Mouse (Mus musculus): ENCODE measurements at regions not wholly inside any gene's neighbourhood (a gene's known extent, or its start where the extent isn't known, plus 50 kb on each side); places are given as distances from the start of the nearest gene placed in this dataset.

GRCm38 (mm10) chr12:92120164-92120815 lies 271.3 kb upstream of the Sel1l start:
- Histone ChIP-seq H3K4me1 (ENCODE audit: control insufficient read depth in 2 of 2, insufficient read depth in 2 of 2, low read length in 2 of 2) (no peaks in the 10 kb centered on the region), H3K4me3 (ENCODE audit: control insufficient read depth in 1 of 2, insufficient read depth in 1 of 2, low read depth in 1 of 2, low read length in 2 of 2) (no peak overlapping the region), H3K36me3 (ENCODE audit: control insufficient read depth, insufficient read depth, low read length) (no peaks in the 10 kb centered on the region), H3K9me3 (ENCODE audit: control insufficient read depth, low read length) (no peaks in the 10 kb centered on the region), H3K9ac (ENCODE audit: low read length) (no peak overlapping the region), H3K4me2 (ENCODE audit: low read length) (no peak overlapping the region), H3K27me3 (ENCODE audit: control insufficient read depth, insufficient read depth, low read length) (no peaks in the 10 kb centered on the region), H3K27ac (replicated peaks in 1 of 2; ENCODE audit: control insufficient read depth in 1 of 2, insufficient read depth in 1 of 2, low read depth in 2 of 2, low read length in 2 of 2) (no peak overlapping the region)
- whole genome bisulfite sequencing, result 62% methylated on average over 6 of the region's 6 CpGs
- ATAC-seq (ENCODE audit: insufficient number of reproducible peaks, insufficient read depth, low FRiP score, low read depth), result no peak

- Histone ChIP-seq H3K36me3 (ENCODE audit: control insufficient read depth, insufficient read depth, low read length) (no peaks in the 10 kb centered on the region), H3K9ac (ENCODE audit: low read length) (no peak overlapping the region), H3K4me1 (ENCODE audit: control insufficient read depth in 2 of 2, insufficient read depth in 2 of 2, low read length in 2 of 2) (no peaks in the 10 kb centered on the region), H3K9me3 (ENCODE audit: control insufficient read depth, low read length) (no peaks in the 10 kb centered on the region), H3K4me2 (ENCODE audit: low read length) (no peak overlapping the region), H3K4me3 (ENCODE audit: control insufficient read depth in 1 of 2, insufficient read depth in 1 of 2, low read depth in 1 of 2, low read length in 2 of 2) (no peak overlapping the region), H3K27me3 (ENCODE audit: control insufficient read depth, insufficient read depth, low read length) (no peaks in the 10 kb centered on the region), H3K27ac (replicated peaks in 1 of 2; ENCODE audit: control insufficient read depth in 1 of 2, insufficient read depth in 1 of 2, low read depth in 2 of 2, low read length in 2 of 2) (no peak overlapping the region)
- no peak for ATAC-seq (ENCODE audit: insufficient number of reproducible peaks, insufficient read depth, low FRiP score, low read depth)
- WGBS, result 74% methylated on average over 3 of the region's 3 CpGs
Observed at GRCm38 (mm10) chr12:92109615-92110014, 260.7 kb upstream of the Sel1l start.

GRCm38 (mm10) chr12:92100080-92100479 lies 251.1 kb upstream of the Sel1l start:
- H3K9me3 ChIP-seq (ENCODE audit: control insufficient read depth, low read length), result no peaks in the 10 kb centered on the region
- no peaks in the 10 kb centered on the region for H3K27me3 ChIP-seq (ENCODE audit: control insufficient read depth, insufficient read depth, low read length)

GRCm38 (mm10) chr12:92092794-92093365 lies 243.9 kb upstream of the Sel1l start:
- Histone ChIP-seq H3K4me2 (ENCODE audit: low read length) (no peak overlapping the region), H3K9ac (ENCODE audit: low read length) (no peak overlapping the region), H3K27ac (replicated peaks in 1 of 2; ENCODE audit: control insufficient read depth in 1 of 2, insufficient read depth in 1 of 2, low read depth in 2 of 2, low read length in 2 of 2) (no peak overlapping the region), H3K9me3 (ENCODE audit: control insufficient read depth, low read length) (no peaks in the 10 kb centered on the region), H3K36me3 (ENCODE audit: control insufficient read depth, insufficient read depth, low read length) (no peaks in the 10 kb centered on the region), H3K4me3 (ENCODE audit: control insufficient read depth in 1 of 2, insufficient read depth in 1 of 2, low read depth in 1 of 2, low read length in 2 of 2) (no peak overlapping the region), H3K4me1 (ENCODE audit: control insufficient read depth in 2 of 2, insufficient read depth in 2 of 2, low read length in 2 of 2) (no peaks in the 10 kb centered on the region), H3K27me3 (ENCODE audit: control insufficient read depth, insufficient read depth, low read length) (no peaks in the 10 kb centered on the region)
- WGBS, result 70% methylated on average over 10 of the region's 10 CpGs
- no peak for ATAC-seq (ENCODE audit: insufficient number of reproducible peaks, insufficient read depth, low FRiP score, low read depth)

More at GRCm38 (mm10) chr12:92100080-92100479, 251.1 kb upstream of the Sel1l start:
- H3K4me2 ChIP-seq (ENCODE audit: low read length), result no peak overlapping the region
- no peak overlapping the region for H3K27ac ChIP-seq (replicated peaks in 1 of 2; ENCODE audit: control insufficient read depth in 1 of 2, insufficient read depth in 1 of 2, low read depth in 2 of 2, low read length in 2 of 2)
- H3K36me3 ChIP-seq (ENCODE audit: control insufficient read depth, insufficient read depth, low read length), result no peaks in the 10 kb centered on the region
- H3K9ac ChIP-seq (ENCODE audit: low read length), result no peak overlapping the region
- H3K4me1 ChIP-seq (ENCODE audit: control insufficient read depth in 2 of 2, insufficient read depth in 2 of 2, low read length in 2 of 2), result no peaks in the 10 kb centered on the region
- no peak for ATAC-seq (ENCODE audit: insufficient number of reproducible peaks, insufficient read depth, low FRiP score, low read depth)
- whole genome bisulfite sequencing, result 76% methylated on average over 4 of the region's 4 CpGs
- no peak overlapping the region for H3K4me3 ChIP-seq (ENCODE audit: control insufficient read depth in 1 of 2, insufficient read depth in 1 of 2, low read depth in 1 of 2, low read length in 2 of 2)

GRCm38 (mm10) chr12:92073209-92073608 lies 224.3 kb upstream of the Sel1l start:
- no peak overlapping the region for H3K4me3 ChIP-seq (ENCODE audit: control insufficient read depth in 1 of 2, insufficient read depth in 1 of 2, low read depth in 1 of 2, low read length in 2 of 2)
- no peaks in the 10 kb centered on the region for H3K36me3 ChIP-seq (ENCODE audit: control insufficient read depth, insufficient read depth, low read length)
- no peaks in the 10 kb centered on the region for H3K4me1 ChIP-seq (ENCODE audit: control insufficient read depth in 2 of 2, insufficient read depth in 2 of 2, low read length in 2 of 2)
- no peak overlapping the region for H3K9ac ChIP-seq (ENCODE audit: low read length)
- 78% methylated on average over 10 of the region's 10 CpGs for WGBS
- H3K4me2 ChIP-seq (ENCODE audit: low read length), result no peak overlapping the region
- H3K27ac ChIP-seq (replicated peaks in 1 of 2; ENCODE audit: control insufficient read depth in 1 of 2, insufficient read depth in 1 of 2, low read depth in 2 of 2, low read length in 2 of 2), result no peak overlapping the region
- ATAC-seq (ENCODE audit: insufficient number of reproducible peaks, insufficient read depth, low FRiP score, low read depth), result no peak
- H3K27me3 ChIP-seq (ENCODE audit: control insufficient read depth, insufficient read depth, low read length), result no peaks in the 10 kb centered on the region
- H3K9me3 ChIP-seq (ENCODE audit: control insufficient read depth, low read length), result no peaks in the 10 kb centered on the region

GRCm38 (mm10) chr12:92062731-92063130 lies 213.8 kb upstream of the Sel1l start:
- Histone ChIP-seq H3K27ac (replicated peaks in 1 of 2; ENCODE audit: control insufficient read depth in 1 of 2, insufficient read depth in 1 of 2, low read depth in 2 of 2, low read length in 2 of 2) (no peak overlapping the region), H3K36me3 (ENCODE audit: control insufficient read depth, insufficient read depth, low read length) (no peaks in the 10 kb centered on the region), H3K4me3 (ENCODE audit: control insufficient read depth in 1 of 2, insufficient read depth in 1 of 2, low read depth in 1 of 2, low read length in 2 of 2) (no peak overlapping the region), H3K9me3 (ENCODE audit: control insufficient read depth, low read length) (no peaks in the 10 kb centered on the region), H3K4me1 (ENCODE audit: control insufficient read depth in 2 of 2, insufficient read depth in 2 of 2, low read length in 2 of 2) (peaks cover 3 to 10% of the 10 kb centered on the region in 2 experiments), H3K27me3 (ENCODE audit: control insufficient read depth, insufficient read depth, low read length) (no peaks in the 10 kb centered on the region), H3K9ac (ENCODE audit: low read length) (no peak overlapping the region), H3K4me2 (ENCODE audit: low read length) (no peak overlapping the region)
- 64% methylated on average over 4 of the region's 4 CpGs for WGBS
- ATAC-seq (ENCODE audit: insufficient number of reproducible peaks, insufficient read depth, low FRiP score, low read depth), result no peak

- H3K4me3 ChIP-seq (ENCODE audit: control insufficient read depth in 1 of 2, insufficient read depth in 1 of 2, low read depth in 1 of 2, low read length in 2 of 2), result no peak overlapping the region
- H3K4me2 ChIP-seq (ENCODE audit: low read length), result no peak overlapping the region
- no peak overlapping the region for H3K27ac ChIP-seq (replicated peaks in 1 of 2; ENCODE audit: control insufficient read depth in 1 of 2, insufficient read depth in 1 of 2, low read depth in 2 of 2, low read length in 2 of 2)
- no peaks in the 10 kb centered on the region for H3K36me3 ChIP-seq (ENCODE audit: control insufficient read depth, insufficient read depth, low read length)
- H3K4me1 ChIP-seq (ENCODE audit: control insufficient read depth in 2 of 2, insufficient read depth in 2 of 2, low read length in 2 of 2), result no peaks in the 10 kb centered on the region
- H3K9ac ChIP-seq (ENCODE audit: low read length), result no peak overlapping the region
- WGBS, result 53% methylated on average over 1 of the region's 1 CpGs
- no peaks in the 10 kb centered on the region for H3K27me3 ChIP-seq (ENCODE audit: control insufficient read depth, insufficient read depth, low read length)
- H3K9me3 ChIP-seq (ENCODE audit: control insufficient read depth, low read length), result peaks cover 5% of the 10 kb centered on the region; the same call in 1 of the 2 replicates
- no peak for ATAC-seq (ENCODE audit: insufficient number of reproducible peaks, insufficient read depth, low FRiP score, low read depth)
Observed at GRCm38 (mm10) chr12:92040481-92040880, 191.5 kb upstream of the Sel1l start.

GRCm38 (mm10) chr12:92029192-92029591 lies 180.2 kb upstream of the Sel1l start:
- H3K27ac ChIP-seq (replicated peaks in 1 of 2; ENCODE audit: control insufficient read depth in 1 of 2, insufficient read depth in 1 of 2, low read depth in 2 of 2, low read length in 2 of 2), result no peak overlapping the region
- H3K4me1 ChIP-seq (ENCODE audit: control insufficient read depth in 2 of 2, insufficient read depth in 2 of 2, low read length in 2 of 2), result no peaks in the 10 kb centered on the region
- H3K4me3 ChIP-seq (ENCODE audit: control insufficient read depth in 1 of 2, insufficient read depth in 1 of 2, low read depth in 1 of 2, low read length in 2 of 2), result no peak overlapping the region
- H3K9me3 ChIP-seq (ENCODE audit: control insufficient read depth, low read length), result no peaks in the 10 kb centered on the region
- no peak for ATAC-seq (ENCODE audit: insufficient number of reproducible peaks, insufficient read depth, low FRiP score, low read depth)
- H3K36me3 ChIP-seq (ENCODE audit: control insufficient read depth, insufficient read depth, low read length), result no peaks in the 10 kb centered on the region
- H3K9ac ChIP-seq (ENCODE audit: low read length), result no peak overlapping the region
- H3K27me3 ChIP-seq (ENCODE audit: control insufficient read depth, insufficient read depth, low read length), result no peaks in the 10 kb centered on the region
- 70% methylated on average over 2 of the region's 2 CpGs for WGBS
- no peak overlapping the region for H3K4me2 ChIP-seq (ENCODE audit: low read length)
